Mouse (Mus musculus): ENCODE data around the gene Etv1. TPM values are rescaled to one million over a fixed set of nuclear protein-coding genes. Genes with fewer than 3 reads are reported as not detected.

Etv1 gene
- total and polyA plus RNA-seq, 3 experiments = not detected

GRCm38 (mm10) chr12:38906314-38906713 lies 127.1 kb downstream of the Etv1 start:
- Histone ChIP-seq H3K36me3 (ENCODE audit: control insufficient read depth in 1 of 2, insufficient read depth in 2 of 2, low read length in 2 of 2) (no peaks in the 10 kb centered on the region), H3K9ac (ENCODE audit: control insufficient read depth, low read depth, low read length, poor library complexity, severe bottlenecking) (no peak overlapping the region), H3K9me3 (replicated peaks; ENCODE audit: insufficient read depth, low read length) (no peaks in the 10 kb centered on the region), H3K27me3 (ENCODE audit: control insufficient read depth in 1 of 2, insufficient read depth in 2 of 2, low read length in 2 of 2) (no peaks in the 10 kb centered on the region), H3K27ac (ENCODE audit: control insufficient read depth, low read depth, low read length) (no peak overlapping the region), H3K4me1 (ENCODE audit: control insufficient read depth in 1 of 2, insufficient read depth in 2 of 2, low read length in 2 of 2) (no peaks in the 10 kb centered on the region), H3K4me3 (ENCODE audit: control insufficient read depth in 1 of 2, insufficient read depth in 1 of 2, low read depth in 2 of 2, low read length in 2 of 2) (no peak overlapping the region), H3K79me2 (ENCODE audit: control insufficient read depth, insufficient read depth, low read length, poor library complexity) (no peaks in the 10 kb centered on the region)
- DNase-seq (ENCODE audit: low read depth, low spot score) = no peak
- no peak for TF ChIP-seq SIN3A (IDR thresholded peaks at IDR 0.05; ENCODE audit: low read length)
- TF ChIP-seq UBTF (IDR thresholded peaks at IDR 0.05; ENCODE audit: borderline replicate concordance, insufficient read depth, low read depth, low read length) = no peak
- no peak for TF ChIP-seq USF1 (IDR thresholded peaks at IDR 0.05; ENCODE audit: low read depth, low read length)
- TF ChIP-seq MYB (IDR thresholded peaks at IDR 0.05; ENCODE audit: low read depth, low read length) = no peak
- TF ChIP-seq ZNF384 (IDR thresholded peaks at IDR 0.05; ENCODE audit: low read depth, low read length) = no peak
- TF ChIP-seq MAZ (IDR thresholded peaks at IDR 0.05; ENCODE audit: low read depth, low read length) = no peak
- no peak for TF ChIP-seq ZC3H11A (IDR thresholded peaks at IDR 0.05; ENCODE audit: low read depth, low read length)
- no peak for TF ChIP-seq ETS1 (IDR thresholded peaks at IDR 0.05; ENCODE audit: low read depth, low read length)

- H3K79me2 ChIP-seq (ENCODE audit: control insufficient read depth, insufficient read depth, low read length, poor library complexity) = no peaks in the 10 kb centered on the region
- no peak overlapping the region for H3K4me3 ChIP-seq (ENCODE audit: control insufficient read depth in 1 of 2, insufficient read depth in 1 of 2, low read depth in 2 of 2, low read length in 2 of 2)
- no peaks in the 10 kb centered on the region for H3K9me3 ChIP-seq (replicated peaks; ENCODE audit: insufficient read depth, low read length)
- H3K27me3 ChIP-seq (ENCODE audit: control insufficient read depth in 1 of 2, insufficient read depth in 2 of 2, low read length in 2 of 2) = no peaks in the 10 kb centered on the region
- no peak for DNase-seq (ENCODE audit: low read depth, low spot score)
- H3K9ac ChIP-seq (ENCODE audit: control insufficient read depth, low read depth, low read length, poor library complexity, severe bottlenecking) = no peak overlapping the region
- TF ChIP-seq SMC3 (IDR thresholded peaks at IDR 0.05; ENCODE audit: low read depth, low read length) = no peak
- TF ChIP-seq RAD21 (IDR thresholded peaks at IDR 0.05; ENCODE audit: low read depth, low read length) = no peak
- TF ChIP-seq POLR2AphosphoS5 (IDR thresholded peaks at IDR 0.05; ENCODE audit: borderline replicate concordance, low read depth, low read length) = no peak
- TF ChIP-seq SIN3A (IDR thresholded peaks at IDR 0.05; ENCODE audit: low read length) = no peak
- TF ChIP-seq GATA1 (IDR thresholded peaks at IDR 0.05; ENCODE audit: low read depth, low read length) = no peak
- no peak for TF ChIP-seq MAFK (IDR thresholded peaks at IDR 0.05; ENCODE audit: borderline replicate concordance, low read depth, low read length)
- TF ChIP-seq RCOR1 (IDR thresholded peaks at IDR 0.05; ENCODE audit: low read depth, low read length) = no peak
- no peak for TF ChIP-seq CHD1 (IDR thresholded peaks at IDR 0.05; ENCODE audit: low read depth, low read length)
- TF ChIP-seq CHD2 (IDR thresholded peaks at IDR 0.05; ENCODE audit: low read length) = no peak
- no peak for TF ChIP-seq TAL1 (IDR thresholded peaks at IDR 0.05; ENCODE audit: low read length)
- H3K4me1 ChIP-seq (ENCODE audit: control insufficient read depth in 1 of 2, insufficient read depth in 2 of 2, low read length in 2 of 2) = no peaks in the 10 kb centered on the region
- no peaks in the 10 kb centered on the region for H3K36me3 ChIP-seq (ENCODE audit: control insufficient read depth in 1 of 2, insufficient read depth in 2 of 2, low read length in 2 of 2)
- no peak overlapping the region for H3K27ac ChIP-seq (ENCODE audit: control insufficient read depth, low read depth, low read length)
Measured at GRCm38 (mm10) chr12:38906812-38907211, 127.6 kb downstream of the Etv1 start.
